Mouse (Mus musculus) ES-E14 (cell line): ENCODE data around the gene Nipal3. TPM values are rescaled to one million over a fixed set of nuclear protein-coding genes. Genes with fewer than 3 reads are reported as not detected.

Experiments
- DNase-seq: peaks from one replicate; pipeline ENCODE4 v3.0.0-alpha.2; 2013; ENCODE audit warnings: low read depth, low spot score
- H3K27ac ChIP-seq: 2 replicates; pipeline ENCODE4 v1.5.1; 2012; ENCODE audit warnings: low read depth, mild to moderate bottlenecking, low read length, moderate library complexity, mixed read lengths; ENCODE audit not compliant: poor library complexity, insufficient read depth, severe bottlenecking
- H3K36me3 ChIP-seq: 2 replicates; pipeline ENCODE4 v1.6.1; 2012; ENCODE audit warnings: mild to moderate bottlenecking, low read length, moderate library complexity, mixed read lengths; ENCODE audit not compliant: control insufficient read depth, poor library complexity, insufficient read depth, severe bottlenecking
- H3K4me1 ChIP-seq, 2 experiments: fragments of 150-350 bp in 1 of 2; sonication (generic) in 1 of 2; 2 replicates each; pipeline ENCODE4 v1.6.1; 2012; ENCODE audit warnings: low read length in 2 of 2, mild to moderate bottlenecking in 1 of 2, mixed read lengths in 1 of 2; ENCODE audit not compliant: control insufficient read depth in 2 of 2, insufficient read depth in 2 of 2, poor library complexity in 1 of 2
- H3K4me3 ChIP-seq, 2 experiments: fragments of 150-350 bp in 1 of 2; sonication (generic) in 1 of 2; 2 replicates each; pipeline ENCODE4 v1.5.1; 2012; ENCODE audit warnings: low read length in 2 of 2, low read depth in 1 of 2, mild to moderate bottlenecking in 1 of 2, mixed read lengths in 1 of 2; ENCODE audit not compliant: insufficient read depth in 1 of 2, poor library complexity in 1 of 2, severe bottlenecking in 1 of 2
- H3K9ac ChIP-seq: 2 replicates; pipeline ENCODE4 v1.6.1; 2012; ENCODE audit warnings: low read depth, mild to moderate bottlenecking, low read length, mixed read lengths; ENCODE audit not compliant: poor library complexity, insufficient read depth, severe bottlenecking
- H3K9me3 ChIP-seq: fragments of 150-350 bp; sonication (generic); 2 replicates; pipeline ENCODE4 v1.6.1; 2012; ENCODE audit warnings: low read depth, mild to moderate bottlenecking, low read length; ENCODE audit not compliant: control insufficient read depth, insufficient read depth
- CHD2 ChIP-seq: IDR thresholded peaks from 2 replicates; pipeline ENCODE4 v1.6.1; 2014; ENCODE audit warnings: mild to moderate bottlenecking, low read depth, low read length, inconsistent platforms
- HCFC1 ChIP-seq: IDR thresholded peaks from 2 replicates; pipeline ENCODE4 v1.6.1; 2012; ENCODE audit warnings: low read length, inconsistent platforms, borderline replicate concordance; ENCODE audit not compliant: insufficient read depth
- MAFK ChIP-seq: IDR thresholded peaks from 2 replicates; pipeline ENCODE4 v1.6.1; 2014; ENCODE audit warnings: mild to moderate bottlenecking, low read depth, low read length, inconsistent platforms; ENCODE audit not compliant: insufficient read depth
- ZC3H11A ChIP-seq: IDR thresholded peaks from 2 replicates; pipeline ENCODE4 v1.6.1; 2012; ENCODE audit warnings: low read depth, mild to moderate bottlenecking, inconsistent platforms, low read length, borderline replicate concordance
- ZNF384 ChIP-seq: IDR thresholded peaks from 2 replicates; pipeline ENCODE4 v1.6.1; 2012; ENCODE audit warnings: low read depth, low read length, inconsistent platforms
- in situ Hi-C, 2 experiments: fragments of 600-800 bp; cut with MboI; formaldehyde crosslinking; loops; one replicate each; pipeline ENCODE4 v1.15.1; 2025; ENCODE audit warnings: low sequenced_read_pairs in 2 of 2, inconsistent platforms in 1 of 2; ENCODE audit not compliant: unreplicated experiment in 2 of 2
- total RNA-seq: library from RNA; depleted of rRNA; stranded (reverse); fragments of 300-350 nt; gene quantifications from 2 replicates; pipeline ENCODE4 v1.2.3, GENCODE M21; 2012

Nipal3 gene
- total RNA-seq, 1 experiment = 15.3 TPM

DNA sequence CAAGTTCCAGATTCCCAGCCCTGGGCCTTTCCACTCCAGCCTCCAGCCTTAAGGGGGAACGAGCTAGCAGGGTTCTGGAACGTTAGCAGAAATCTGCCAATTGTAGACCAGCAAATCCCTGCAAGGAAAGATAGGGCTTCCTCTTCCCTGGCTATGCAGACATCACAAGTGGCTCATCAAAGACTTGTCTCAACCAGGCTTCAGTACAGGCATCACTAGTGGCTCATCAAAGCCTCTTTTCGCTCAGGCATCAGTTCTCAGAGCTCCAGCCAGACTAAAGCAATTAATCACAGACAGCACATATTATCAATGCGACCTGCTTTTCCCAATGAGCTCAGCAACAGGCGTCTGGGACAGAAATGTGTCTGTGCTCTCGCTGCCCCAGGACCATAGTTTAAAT is 38.2 kb upstream of the Nipal3 start:
- TF ChIP-seq HCFC1 (no peak), ZC3H11A (no peak), ZNF384 (no peak), CHD2 (no peak), MAFK (no peak)
- H3K9ac ChIP-seq = peak overlapping the region; percentile 16; the same call in 1 of the 2 replicates
- DNase-seq = no peak
- no peak overlapping the region for H3K4me3 ChIP-seq
- H3K27ac ChIP-seq = no peak overlapping the region; the same call in 1 of the 2 replicates
- peaks cover 3 to 19% of the 10 kb centered on the region in 2 experiments; a peak in 3 of 4 replicates for H3K4me1 ChIP-seq
- H3K36me3 ChIP-seq = no peaks in the 10 kb centered on the region
- H3K9me3 ChIP-seq = no peaks in the 10 kb centered on the region
- in situ Hi-C loops = no loop called here

DNA sequence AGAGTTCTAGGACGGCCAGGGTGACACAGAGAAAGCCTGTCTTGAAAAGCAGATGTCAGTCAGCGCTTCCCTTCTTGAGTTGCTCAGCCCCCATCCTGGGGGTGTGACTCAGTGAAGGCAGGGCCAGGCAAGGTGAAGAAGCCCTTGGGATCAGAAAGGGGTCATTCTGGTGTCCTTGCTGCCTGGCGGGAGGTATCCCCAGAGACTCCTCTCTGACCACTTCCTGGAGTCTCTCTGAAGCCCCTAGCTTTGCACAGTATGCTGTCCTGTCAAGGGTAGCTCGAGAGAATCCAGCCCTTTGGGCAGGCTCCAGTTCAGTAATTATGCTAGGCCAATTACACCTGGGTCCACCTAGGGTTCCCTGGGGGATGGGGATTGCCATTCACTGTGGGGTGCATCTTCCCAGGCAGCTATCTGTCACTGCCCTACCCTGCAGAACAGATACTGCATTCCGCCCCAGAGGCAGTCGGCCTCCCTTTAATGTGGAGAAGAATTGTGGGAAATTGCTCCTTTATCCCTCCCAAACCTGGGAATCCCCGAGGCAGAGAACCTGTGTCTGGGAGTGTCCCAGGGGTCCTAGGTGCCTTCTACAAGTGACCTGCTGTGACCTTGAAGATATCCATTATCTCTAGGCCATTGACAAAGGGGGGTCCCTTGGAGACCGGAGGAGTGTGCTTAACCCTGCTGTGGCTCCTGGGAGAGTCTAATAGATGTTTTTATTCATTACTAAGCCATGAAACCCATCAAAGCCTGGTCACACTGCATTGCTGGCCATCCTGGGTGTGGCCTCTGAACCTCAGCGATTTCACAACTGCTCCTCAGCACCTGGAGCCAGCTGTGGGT is 37.2 kb upstream of the Nipal3 start:
- Histone ChIP-seq H3K9ac (no peak overlapping the region), H3K4me3 (no peak overlapping the region), H3K4me1 (peaks cover 3 to 21% of the 10 kb centered on the region in 2 experiments; a peak in 3 of 4 replicates), H3K36me3 (no peaks in the 10 kb centered on the region), H3K9me3 (no peaks in the 10 kb centered on the region), H3K27ac (peak overlapping the region; percentile 29; the same call in 1 of the 2 replicates)
- in situ Hi-C loops = no loop called here
- peak; percentile 56 for DNase-seq
- TF ChIP-seq CHD2 = no peak
- no peak for TF ChIP-seq HCFC1
- no peak for TF ChIP-seq ZC3H11A
- no peak for TF ChIP-seq ZNF384
- no peak for TF ChIP-seq MAFK

DNA sequence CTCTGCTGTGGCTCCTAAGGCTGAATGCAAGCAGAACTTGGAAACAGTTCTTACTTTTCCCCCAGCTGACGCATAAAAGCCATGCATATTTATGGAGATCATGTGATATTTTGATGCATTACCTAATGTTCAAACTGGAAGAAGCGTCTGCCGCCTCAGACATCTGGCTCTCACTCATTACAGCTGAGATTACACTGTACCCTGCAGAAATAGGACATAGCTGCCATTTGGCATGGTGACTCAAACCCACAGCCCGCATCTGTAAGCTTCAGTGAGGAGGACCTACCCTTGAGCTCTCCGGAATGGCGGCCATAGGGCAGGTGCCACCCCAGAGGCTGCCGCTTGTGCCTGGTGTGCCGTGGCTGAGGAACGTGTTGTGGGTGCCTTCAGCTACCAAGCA is 36.4 kb upstream of the Nipal3 start:
- DNase-seq = no peak
- H3K36me3 ChIP-seq = no peaks in the 10 kb centered on the region
- no peaks in the 10 kb centered on the region for H3K9me3 ChIP-seq
- in situ Hi-C loops = no loop called here
- TF ChIP-seq CHD2 (no peak), MAFK (no peak), ZNF384 (no peak), HCFC1 (no peak), ZC3H11A (no peak)
- H3K4me1 ChIP-seq = peaks cover 3 to 21% of the 10 kb centered on the region in 2 experiments; a peak in 3 of 4 replicates
- H3K4me3 ChIP-seq = no peak overlapping the region
- no peak overlapping the region for H3K9ac ChIP-seq
- no peak overlapping the region for H3K27ac ChIP-seq

DNA sequence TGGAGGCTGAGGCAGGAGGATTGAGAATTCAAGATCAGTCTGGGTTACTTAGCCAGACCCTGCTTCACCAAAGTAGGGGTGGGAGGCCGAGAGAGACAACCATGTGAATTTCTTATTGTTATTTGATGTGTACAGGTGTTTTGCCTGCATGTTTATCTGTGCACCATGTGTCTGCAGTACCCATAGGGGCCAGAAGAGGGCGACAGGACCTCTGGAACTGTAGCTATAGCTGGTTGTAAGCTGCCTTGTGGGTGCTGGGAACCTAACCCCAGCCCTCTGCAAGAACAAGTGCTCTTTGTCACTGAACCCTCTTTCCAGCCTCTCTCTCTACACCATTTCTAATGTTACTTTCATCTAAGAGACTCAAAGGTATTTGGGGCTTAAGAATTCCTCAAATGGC is 35.4 kb upstream of the Nipal3 start:
- TF ChIP-seq MAFK (no peak), ZC3H11A (peak; percentile 61; the same call in 1 of the 2 replicates)
- Histone ChIP-seq H3K4me1 (peaks cover 3 to 17% of the 10 kb centered on the region in 2 experiments; a peak in 3 of 4 replicates), H3K36me3 (no peaks in the 10 kb centered on the region), H3K9ac (no peak overlapping the region), H3K9me3 (no peaks in the 10 kb centered on the region), H3K4me3 (no peak overlapping the region), H3K27ac (no peak overlapping the region)
- in situ Hi-C loops = no loop called here
- no peak for DNase-seq
